Mouse (Mus musculus) spleen, adult 2 months (tissue): Measurements from ENCODE around the gene Fgfr2.

Experiments
- CTCF ChIP-seq: fragments of 200-500 bp; IDR thresholded peaks from 2 replicates; pipeline ENCODE4 v1.5.1; 2011; ENCODE audit warnings: mild to moderate bottlenecking, inconsistent platforms; ENCODE audit not compliant: insufficient read depth, insufficient read length, insufficient replicate concordance; ENCODE audit errors: extremely low read depth
- POLR2A ChIP-seq: fragments of 200-500 bp; IDR thresholded peaks from 2 replicates; pipeline ENCODE4 v1.6.1; 2011; ENCODE audit warnings: low read depth, low read length, inconsistent platforms

DNA sequence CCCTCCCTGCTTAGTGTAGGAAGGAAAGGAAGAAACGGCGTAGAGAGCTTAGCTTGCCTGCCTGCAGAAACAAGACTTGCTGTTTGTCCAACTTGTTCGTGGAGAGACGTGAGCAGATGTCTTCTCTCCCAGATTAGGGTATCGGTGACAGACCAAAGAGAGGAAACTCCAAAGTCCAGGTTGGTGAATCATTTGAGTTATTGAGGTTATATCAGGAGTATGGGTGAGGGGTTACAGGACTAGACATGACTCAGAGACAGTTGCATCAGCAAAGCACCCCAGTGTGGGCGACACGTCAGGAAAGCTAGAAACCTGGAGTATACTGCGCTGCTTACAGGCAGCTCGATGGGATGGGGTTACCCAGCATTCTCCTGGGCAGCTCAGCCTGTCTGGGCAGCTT lies 2457.8 kb downstream of the Fgfr2 start:
- no peak for TF ChIP-seq CTCF
- no peak for TF ChIP-seq POLR2A
